Mouse (Mus musculus) G1E-ER4 (cell line): ENCODE data around the gene Hrc. TPM values are rescaled to one million over a fixed set of nuclear protein-coding genes. Genes with fewer than 3 reads are reported as not detected.

Source experiments
- GATA1 ChIP-seq: IDR thresholded peaks from one replicate; pipeline ENCODE4 v1.8.0; 2012; ENCODE audit warnings: low read length, inconsistent platforms
- polyA plus RNA-seq: library from polyadenylated mRNA; stranded (reverse); fragments of >175 nt; gene quantifications from 2 replicates; pipeline ENCODE4 v1.2.3, GENCODE M21; 2012

Hrc gene
- polyA plus RNA-seq, result not detected in 2 replicates

DNA sequence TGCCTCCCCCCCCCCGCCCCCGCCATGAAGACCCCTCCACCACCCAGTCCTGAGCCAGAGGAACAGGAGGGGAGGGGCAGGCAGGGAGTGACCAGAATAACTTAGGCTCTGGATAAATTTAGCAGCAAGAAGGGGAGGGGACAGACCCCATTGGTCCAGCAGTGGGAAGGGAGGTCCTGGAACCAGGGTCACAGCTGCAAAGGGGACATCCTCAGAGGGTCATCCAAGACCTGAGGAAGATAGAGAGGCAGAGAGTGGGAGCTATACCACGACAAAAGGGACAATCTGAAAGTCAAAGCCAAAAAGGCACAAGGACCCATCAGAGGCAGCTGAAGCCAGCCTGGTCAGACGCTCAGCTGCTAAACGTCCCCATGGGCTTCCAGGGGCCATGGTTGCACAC, at the start of gene Hrc:
Hrc (plus strand) TSS at position 235 of the 400 bp plus-strand sequence.
- no peak for TF ChIP-seq GATA1

DNA sequence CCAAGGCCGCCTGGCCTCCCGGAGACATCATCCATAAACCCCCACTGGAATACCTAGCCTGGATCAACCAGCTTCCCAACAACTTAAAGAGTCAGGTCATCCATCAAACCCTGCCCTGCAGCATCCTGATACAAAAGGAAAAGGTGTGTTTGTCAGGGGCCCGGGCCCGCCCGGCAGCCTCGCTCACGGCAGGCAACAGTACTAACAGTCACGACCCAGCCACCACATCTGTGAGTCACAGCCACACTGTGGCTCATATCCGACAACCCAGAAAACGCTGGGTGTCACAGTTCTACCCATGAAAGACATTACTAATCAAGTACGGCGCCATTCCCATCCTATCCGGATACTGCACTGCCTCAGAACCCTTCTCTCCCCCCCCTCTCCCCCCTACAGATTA, 48.6 kb upstream of the Hrc start:
- no peak for TF ChIP-seq GATA1

GRCm38 (mm10) chr7:45296626-45297025, 38.5 kb upstream of the Hrc start:
- TF ChIP-seq GATA1, result no peak

DNA sequence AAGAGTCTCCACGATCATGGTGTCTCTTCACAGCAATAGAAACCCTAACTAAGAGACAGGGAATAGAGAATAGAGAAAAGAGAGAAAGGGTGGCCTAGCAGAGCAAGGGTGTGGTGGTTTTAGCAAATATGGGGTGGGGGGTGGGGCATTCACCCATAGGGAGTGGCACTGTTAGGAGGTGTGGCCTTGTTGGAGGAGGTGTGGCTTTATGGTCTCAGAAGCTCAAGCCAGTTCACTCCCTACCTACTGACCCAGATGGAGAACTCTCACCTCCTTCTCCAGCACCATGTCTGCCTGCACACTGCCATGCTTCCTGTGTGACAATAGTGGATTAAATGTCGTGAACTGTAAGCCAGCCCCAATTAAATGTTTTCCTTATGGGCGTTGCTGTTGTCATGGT, 37.5 kb upstream of the Hrc start:
- no peak for TF ChIP-seq GATA1

GRCm38 (mm10) chr7:45299752-45300151, 35.3 kb upstream of the Hrc start:
- no peak for TF ChIP-seq GATA1

- TF ChIP-seq GATA1, result no peak
These were observed 34.8 kb upstream of the Hrc start for GRCm38 (mm10) chr7:45300270-45300669.

DNA sequence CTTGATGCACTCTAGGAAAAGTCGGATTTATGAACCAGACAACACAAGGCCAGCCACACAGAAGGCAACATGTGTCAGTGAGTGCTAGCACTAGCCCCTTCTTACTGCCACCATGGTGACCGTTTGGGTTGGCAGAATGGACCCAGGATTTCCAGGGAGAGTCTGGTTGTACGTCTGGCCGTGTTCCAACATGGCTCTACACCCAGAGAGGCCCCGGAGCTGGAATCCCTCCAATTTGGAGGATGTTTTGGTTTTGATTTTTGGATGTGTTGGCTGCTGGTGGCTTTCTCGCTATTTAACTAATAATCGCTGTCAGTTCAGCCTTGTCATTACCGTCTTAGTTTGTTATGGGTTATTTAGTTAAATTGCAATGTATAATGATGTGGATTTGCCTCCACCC, 32.5 kb upstream of the Hrc start:
- TF ChIP-seq GATA1, result no peak

- TF ChIP-seq GATA1, result no peak
These were observed 30.2 kb upstream of the Hrc start for GRCm38 (mm10) chr7:45304869-45305268.

DNA sequence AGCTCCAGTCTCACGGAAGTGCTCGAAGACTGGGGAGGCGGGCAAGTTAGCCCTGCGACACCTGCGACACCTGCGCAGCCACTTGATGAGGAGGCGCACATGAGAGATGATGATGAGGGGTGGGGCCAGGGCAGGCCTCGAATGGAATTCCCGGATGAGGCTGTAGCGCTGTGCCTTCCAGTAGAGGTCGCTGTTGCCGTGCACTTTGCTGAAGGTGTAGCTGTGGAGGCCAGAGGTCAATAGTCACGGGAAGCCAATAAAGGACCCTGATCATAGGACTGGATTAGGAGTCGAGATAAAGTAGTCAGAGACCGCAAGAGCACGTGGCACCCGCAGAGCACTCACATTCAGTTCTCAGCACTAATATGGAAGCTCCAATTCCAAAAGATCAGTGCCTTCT, 29.8 kb upstream of the Hrc start:
- TF ChIP-seq GATA1, result no peak

DNA sequence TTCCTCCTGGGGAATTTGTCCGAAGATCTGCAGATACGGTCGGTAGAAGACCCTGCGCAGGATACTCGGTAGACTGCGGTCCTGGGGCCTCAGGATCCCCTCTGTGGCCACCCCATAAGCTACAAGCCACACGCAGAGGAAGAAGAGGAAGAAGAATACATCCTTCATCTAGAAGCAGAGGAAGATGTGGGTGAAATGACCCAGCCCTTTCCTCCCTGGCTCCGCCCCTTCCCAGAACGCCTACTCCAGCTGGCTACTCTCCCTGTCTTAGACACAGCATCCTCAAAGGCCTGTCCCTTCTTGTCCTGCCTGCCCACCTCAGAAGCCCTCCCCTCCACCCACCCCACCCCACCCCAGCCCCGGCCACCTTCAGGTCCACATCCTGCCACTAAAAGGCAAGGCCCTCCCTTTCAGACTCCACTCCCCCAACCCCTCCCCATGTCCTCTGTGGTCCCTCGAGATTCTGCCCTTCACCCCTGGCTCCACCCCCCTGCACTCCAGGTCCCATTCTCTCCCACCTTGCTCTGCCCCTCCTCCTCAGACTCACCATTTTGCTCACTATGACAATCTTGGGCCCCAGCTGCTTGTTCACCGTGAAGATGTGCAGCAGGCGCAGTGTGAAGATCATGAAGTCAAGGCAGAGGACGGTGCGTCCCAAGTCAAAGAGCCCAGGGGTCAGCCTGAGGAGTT, 26.4 kb upstream of the Hrc start:
- TF ChIP-seq GATA1, result no peak

DNA sequence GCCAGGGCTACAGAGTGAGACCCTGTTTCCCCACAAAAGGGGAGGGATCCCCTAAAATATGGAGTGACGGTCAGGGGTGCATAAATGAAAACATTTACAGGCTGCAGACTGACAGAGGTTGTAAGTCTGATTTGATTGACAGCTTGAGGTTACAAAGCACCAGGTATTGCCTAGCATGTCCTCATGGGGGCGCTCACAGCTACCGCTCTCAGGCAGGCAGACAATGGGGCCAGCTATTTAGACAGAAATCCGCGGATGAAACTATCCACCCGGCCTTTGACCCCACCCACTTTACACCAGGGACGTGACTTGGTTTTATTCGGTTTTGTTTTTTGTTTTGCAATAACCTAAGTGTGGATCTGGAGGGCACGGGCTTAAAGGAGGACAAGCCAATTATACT, 25.6 kb upstream of the Hrc start:
- TF ChIP-seq GATA1, result no peak

DNA sequence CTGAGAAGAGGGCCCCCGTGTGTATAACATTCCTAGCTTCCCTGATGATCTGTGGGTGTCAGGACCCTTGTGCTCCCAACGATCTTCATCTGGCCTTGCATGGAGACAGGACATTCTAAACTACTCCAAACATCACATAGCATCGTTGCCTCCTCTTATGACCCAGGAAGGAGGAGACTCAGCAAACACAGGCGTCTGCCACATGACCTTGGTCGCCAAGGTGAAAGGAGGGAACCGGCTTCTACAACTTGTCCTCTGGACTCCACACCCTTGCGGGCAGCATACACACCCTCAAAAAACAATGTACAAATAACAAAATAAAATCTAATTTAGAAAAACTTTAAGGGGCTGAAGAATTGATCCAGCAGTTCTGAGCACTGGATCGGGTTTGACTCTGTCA, 23.1 kb upstream of the Hrc start:
- TF ChIP-seq GATA1, result no peak

- no peak for TF ChIP-seq GATA1
These were observed 22.2 kb upstream of the Hrc start for GRCm38 (mm10) chr7:45312686-45313453.

- TF ChIP-seq GATA1, result no peak
These were observed 21.6 kb upstream of the Hrc start for GRCm38 (mm10) chr7:45313495-45313894.

- TF ChIP-seq GATA1, result no peak
These were observed 19.8 kb upstream of the Hrc start for GRCm38 (mm10) chr7:45315182-45315701.

- no peak for TF ChIP-seq GATA1
These were observed 18.6 kb upstream of the Hrc start for GRCm38 (mm10) chr7:45316536-45316935.

- TF ChIP-seq GATA1, result no peak
These were observed 12.8 kb upstream of the Hrc start for GRCm38 (mm10) chr7:45322245-45322644.
